Mouse (Mus musculus): Measurements from ENCODE around the gene Zkscan2.

GRCm38 (mm10) chr7:123449676-123450075 is 50.6 kb downstream of the Zkscan2 start:
- no peak for TF ChIP-seq EP300 (IDR thresholded peaks at IDR 0.05; ENCODE audit: insufficient read depth, low read depth, low read length)
- TF ChIP-seq CTCF (IDR thresholded peaks at IDR 0.05; ENCODE audit: low read depth, low read length) = no peak
- TF ChIP-seq POLR2A (IDR thresholded peaks at IDR 0.05; ENCODE audit: insufficient read depth, low read length) = no peak
